Mouse (Mus musculus): ENCODE results near the gene Nrcam.

DNA sequence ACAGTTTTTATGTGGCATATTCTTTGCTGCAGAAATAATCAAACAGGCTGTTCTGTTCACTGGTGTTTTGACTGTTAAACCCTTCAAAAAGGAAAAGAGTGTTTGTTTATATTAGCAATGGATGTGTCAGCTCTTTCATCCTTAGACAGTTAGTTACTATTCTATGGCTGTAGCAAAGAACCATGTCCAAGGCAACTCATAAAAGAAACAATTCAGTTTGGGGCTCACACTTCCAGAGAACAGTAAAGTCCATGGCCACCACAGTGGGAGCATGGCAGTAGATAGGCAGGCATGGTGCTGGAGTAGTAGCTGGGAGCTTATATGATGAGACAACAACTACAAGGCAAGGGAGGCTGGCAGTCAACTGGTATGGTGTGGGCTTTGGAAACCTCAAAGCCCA lies 231.3 kb downstream of the Nrcam start:
- TF ChIP-seq TAL1 (IDR thresholded peaks at IDR 0.05; ENCODE audit: low read length) (no peak), GATA1 (IDR thresholded peaks at IDR 0.05; ENCODE audit: low read length) (no peak)

All from erythroblast, embryonic 14.5 days (primary cell).